Mouse (Mus musculus): Measurements from ENCODE around the gene Galntl6. TPM values are rescaled to one million over a fixed set of nuclear protein-coding genes. Genes with fewer than 3 reads are reported as not detected.
"Not testable (repeated sequence)": the region's sequence is repeated elsewhere in the genome, so short reads cannot be mapped to it uniquely, and the experiment has no call there.

Galntl6 gene
- polyA plus RNA-seq, 1 experiment from 2014 or later = 0.21 TPM

GRCm38 (mm10) chr8:57772732-57773265 lies 1139.6 kb downstream of the Galntl6 start:
- no peak overlapping the region for H3K4me3 ChIP-seq

GRCm38 (mm10) chr8:57767541-57767940 lies 1144.9 kb downstream of the Galntl6 start:
- Histone ChIP-seq H3K27ac (no peak overlapping the region), H3K4me1 (no peaks in the 10 kb centered on the region), H3K4me2 (no peak overlapping the region), H3K4me3 (no peak overlapping the region), H3K27me3 (no peaks in the 10 kb centered on the region), H3K9ac (no peak overlapping the region), H3K36me3 (no peaks in the 10 kb centered on the region), H3K9me3 (no peaks in the 10 kb centered on the region)
- WGBS = 25% methylated on average over 2 of the region's 2 CpGs
- no peak for ATAC-seq (ENCODE audit: borderline replicate concordance, extremely low read depth, low FRiP score, low TSS enrichment)

More at GRCm38 (mm10) chr8:57772732-57773265, 1139.6 kb downstream of the Galntl6 start:
- Histone ChIP-seq H3K36me3 (no peaks in the 10 kb centered on the region), H3K27me3 (no peaks in the 10 kb centered on the region), H3K9me3 (no peaks in the 10 kb centered on the region), H3K9ac (no peak overlapping the region), H3K4me1 (no peaks in the 10 kb centered on the region), H3K27ac (no peak overlapping the region), H3K4me2 (no peak overlapping the region)
- WGBS = 23% methylated on average over 12 of the region's 12 CpGs
- ATAC-seq (ENCODE audit: borderline replicate concordance, extremely low read depth, low FRiP score, low TSS enrichment) = no peak

- 39% methylated on average over 10 of the region's 10 CpGs for WGBS
- no peak for ATAC-seq (ENCODE audit: borderline replicate concordance, extremely low read depth, low FRiP score, low TSS enrichment)
- no peaks in the 10 kb centered on the region for H3K4me1 ChIP-seq
- no peaks in the 10 kb centered on the region for H3K9me3 ChIP-seq
- H3K9ac ChIP-seq = no peak overlapping the region
- H3K36me3 ChIP-seq = no peaks in the 10 kb centered on the region
- H3K4me2 ChIP-seq = no peak overlapping the region
- no peak overlapping the region for H3K4me3 ChIP-seq
- H3K27ac ChIP-seq = no peak overlapping the region
- no peaks in the 10 kb centered on the region for H3K27me3 ChIP-seq
These were observed 1145.9 kb downstream of the Galntl6 start for GRCm38 (mm10) chr8:57766471-57767065.

- no peak overlapping the region for H3K4me2 ChIP-seq
- 13% methylated on average over 13 of the region's 13 CpGs for WGBS
- no peaks in the 10 kb centered on the region for H3K9me3 ChIP-seq
- ATAC-seq (ENCODE audit: borderline replicate concordance, extremely low read depth, low FRiP score, low TSS enrichment) = no peak
- H3K4me3 ChIP-seq = no peak overlapping the region
- H3K27ac ChIP-seq = no peak overlapping the region
- no peaks in the 10 kb centered on the region for H3K27me3 ChIP-seq
- no peaks in the 10 kb centered on the region for H3K36me3 ChIP-seq
- no peak overlapping the region for H3K9ac ChIP-seq
- H3K4me1 ChIP-seq = no peaks in the 10 kb centered on the region
These were observed 1146.6 kb downstream of the Galntl6 start for GRCm38 (mm10) chr8:57765726-57766351.

GRCm38 (mm10) chr8:57765192-57765591 lies 1147.2 kb downstream of the Galntl6 start:
- no peak for ATAC-seq (ENCODE audit: borderline replicate concordance, extremely low read depth, low FRiP score, low TSS enrichment)
- Histone ChIP-seq H3K27ac (no peak overlapping the region), H3K4me3 (no peak overlapping the region), H3K4me2 (no peak overlapping the region), H3K4me1 (no peaks in the 10 kb centered on the region), H3K9me3 (no peaks in the 10 kb centered on the region), H3K36me3 (no peaks in the 10 kb centered on the region), H3K9ac (no peak overlapping the region), H3K27me3 (no peaks in the 10 kb centered on the region)
- WGBS = 84% methylated on average over 4 of the region's 4 CpGs

- H3K27ac ChIP-seq; H3K4me3 ChIP-seq; ATAC-seq (ENCODE audit: borderline replicate concordance, extremely low read depth, low FRiP score, low TSS enrichment); H3K27me3 ChIP-seq; H3K36me3 ChIP-seq; H3K4me2 ChIP-seq; H3K9ac ChIP-seq; H3K4me1 ChIP-seq; H3K9me3 ChIP-seq: not testable (repeated sequence)
- WGBS = 84% methylated on average over 2 of the region's 2 CpGs
These were observed 1149.8 kb downstream of the Galntl6 start for GRCm38 (mm10) chr8:57762622-57763021.

GRCm38 (mm10) chr8:57760921-57761320 lies 1151.5 kb downstream of the Galntl6 start:
- H3K9ac ChIP-seq = no peak overlapping the region
- H3K4me1 ChIP-seq = no peaks in the 10 kb centered on the region
- H3K4me2 ChIP-seq = no peak overlapping the region
- no peaks in the 10 kb centered on the region for H3K36me3 ChIP-seq
- ATAC-seq (ENCODE audit: borderline replicate concordance, extremely low read depth, low FRiP score, low TSS enrichment) = no peak
- H3K4me3 ChIP-seq = no peak overlapping the region
- H3K27me3 ChIP-seq = no peaks in the 10 kb centered on the region
- no peak overlapping the region for H3K27ac ChIP-seq
- 73% methylated on average over 1 of the region's 1 CpGs for WGBS
- no peaks in the 10 kb centered on the region for H3K9me3 ChIP-seq

- Histone ChIP-seq H3K4me3 (no peak overlapping the region), H3K27ac (no peak overlapping the region), H3K27me3 (no peaks in the 10 kb centered on the region), H3K9me3 (no peaks in the 10 kb centered on the region), H3K36me3 (no peaks in the 10 kb centered on the region), H3K4me1 (no peaks in the 10 kb centered on the region), H3K9ac (no peak overlapping the region), H3K4me2 (no peak overlapping the region)
- no peak for ATAC-seq (ENCODE audit: borderline replicate concordance, extremely low read depth, low FRiP score, low TSS enrichment)
These were observed 1153.6 kb downstream of the Galntl6 start for GRCm38 (mm10) chr8:57758857-57759256.

GRCm38 (mm10) chr8:57757476-57757875 lies 1155.0 kb downstream of the Galntl6 start:
- H3K27me3 ChIP-seq = no peaks in the 10 kb centered on the region
- H3K9ac ChIP-seq = no peak overlapping the region
- no peaks in the 10 kb centered on the region for H3K36me3 ChIP-seq
- no peaks in the 10 kb centered on the region for H3K9me3 ChIP-seq
- no peak for ATAC-seq (ENCODE audit: borderline replicate concordance, extremely low read depth, low FRiP score, low TSS enrichment)
- H3K4me2 ChIP-seq = no peak overlapping the region
- no peaks in the 10 kb centered on the region for H3K4me1 ChIP-seq
- no peak overlapping the region for H3K4me3 ChIP-seq
- H3K27ac ChIP-seq = no peak overlapping the region

GRCm38 (mm10) chr8:57754066-57754465 lies 1158.4 kb downstream of the Galntl6 start:
- 0 out of 2 replicates have a peak overlapping the region, but pooled peaks have one; percentile 10 for H3K4me2 ChIP-seq
- H3K27ac ChIP-seq = no peak overlapping the region
- H3K4me3 ChIP-seq = no peak overlapping the region
- H3K27me3 ChIP-seq = no peaks in the 10 kb centered on the region
- H3K9ac ChIP-seq = no peak overlapping the region
- no peaks in the 10 kb centered on the region for H3K36me3 ChIP-seq
- no peaks in the 10 kb centered on the region for H3K4me1 ChIP-seq
- H3K9me3 ChIP-seq = no peaks in the 10 kb centered on the region
- ATAC-seq (ENCODE audit: borderline replicate concordance, extremely low read depth, low FRiP score, low TSS enrichment) = no peak
- WGBS = 50% methylated on average over 6 of the region's 6 CpGs

- H3K36me3 ChIP-seq = no peaks in the 10 kb centered on the region
- no peaks in the 10 kb centered on the region for H3K27me3 ChIP-seq
- H3K9ac ChIP-seq = no peak overlapping the region
- no peak overlapping the region for H3K27ac ChIP-seq
- 83% methylated on average over 12 of the region's 12 CpGs for whole genome bisulfite sequencing
- no peak for ATAC-seq (ENCODE audit: borderline replicate concordance, extremely low read depth, low FRiP score, low TSS enrichment)
- no peak overlapping the region for H3K4me2 ChIP-seq
- no peaks in the 10 kb centered on the region for H3K9me3 ChIP-seq
- H3K4me3 ChIP-seq = no peak overlapping the region
- no peaks in the 10 kb centered on the region for H3K4me1 ChIP-seq
These were observed 1168.8 kb downstream of the Galntl6 start for GRCm38 (mm10) chr8:57743636-57744035.

- WGBS = 53% methylated on average over 6 of the region's 6 CpGs
- Histone ChIP-seq H3K27me3 (no peaks in the 10 kb centered on the region), H3K9ac (no peak overlapping the region), H3K4me1 (no peaks in the 10 kb centered on the region), H3K4me3 (no peak overlapping the region), H3K27ac (no peak overlapping the region), H3K36me3 (no peaks in the 10 kb centered on the region), H3K9me3 (no peaks in the 10 kb centered on the region), H3K4me2 (no peak overlapping the region)
- no peak for ATAC-seq (ENCODE audit: borderline replicate concordance, extremely low read depth, low FRiP score, low TSS enrichment)
These were observed 1170.5 kb downstream of the Galntl6 start for GRCm38 (mm10) chr8:57741983-57742382.
